In genomic region chr4:47832905-47833304, GRCm38 (mm10) we compare ENCODE assay signal across 17 mouse cellular contexts.
"Had no signal": no experiment of that assay in that cellular context is flagged by ENCODE, and none has a peak within 500 bp of the region (broad histone marks: within the 10 kb centered on the region; RNA-seq: fewer than 3 reads in every experiment).

No protein-coding gene starts in this region.

- H3K9me3 ChIP-seq: liver, embryonic 13.5 days; midbrain, embryonic 12.5 days had no signal

- DNase-seq: kidney, adult 18-20 months; kidney, postnatal 36 days; layer of hippocampus, postnatal 36 days; liver, embryonic 13.5 days; lung, embryonic 14.5 days; lung, postnatal 14 days; retina, postnatal 1 day; right cerebral cortex, postnatal 25 days; thymus, adult 18-20 months; thymus, postnatal 36 days had no signal

- H3K27me3 ChIP-seq: liver, embryonic 13.5 days; midbrain, embryonic 12.5 days; neural tube, embryonic 13.5 days had no signal

- ATAC-seq: midbrain, embryonic 16.5 days had no signal

- H3K9ac ChIP-seq: liver, embryonic 13.5 days; lung, embryonic 14.5 days; midbrain, embryonic 12.5 days; neural tube, embryonic 13.5 days had no signal

- H3K4me1 ChIP-seq: liver, embryonic 13.5 days; midbrain, embryonic 12.5 days; neural tube, embryonic 13.5 days had no signal

- H3K4me3 ChIP-seq: left cerebral cortex, adult 2 months; liver, embryonic 13.5 days; midbrain, embryonic 12.5 days; myocyte; neural tube, embryonic 13.5 days had no signal

- H3K36me3 ChIP-seq: liver, embryonic 13.5 days; midbrain, embryonic 12.5 days; neural tube, embryonic 13.5 days had no signal

- H3K4me2 ChIP-seq: liver, embryonic 13.5 days; lung, embryonic 14.5 days; midbrain, embryonic 12.5 days; neural tube, embryonic 13.5 days had no signal

- H3K27ac ChIP-seq: kidney, postnatal 0 days; left cerebral cortex, adult 2 months; liver, embryonic 13.5 days; macrophage; midbrain, embryonic 12.5 days; neural tube, embryonic 13.5 days had no signal
